In the genomic region with DNA sequence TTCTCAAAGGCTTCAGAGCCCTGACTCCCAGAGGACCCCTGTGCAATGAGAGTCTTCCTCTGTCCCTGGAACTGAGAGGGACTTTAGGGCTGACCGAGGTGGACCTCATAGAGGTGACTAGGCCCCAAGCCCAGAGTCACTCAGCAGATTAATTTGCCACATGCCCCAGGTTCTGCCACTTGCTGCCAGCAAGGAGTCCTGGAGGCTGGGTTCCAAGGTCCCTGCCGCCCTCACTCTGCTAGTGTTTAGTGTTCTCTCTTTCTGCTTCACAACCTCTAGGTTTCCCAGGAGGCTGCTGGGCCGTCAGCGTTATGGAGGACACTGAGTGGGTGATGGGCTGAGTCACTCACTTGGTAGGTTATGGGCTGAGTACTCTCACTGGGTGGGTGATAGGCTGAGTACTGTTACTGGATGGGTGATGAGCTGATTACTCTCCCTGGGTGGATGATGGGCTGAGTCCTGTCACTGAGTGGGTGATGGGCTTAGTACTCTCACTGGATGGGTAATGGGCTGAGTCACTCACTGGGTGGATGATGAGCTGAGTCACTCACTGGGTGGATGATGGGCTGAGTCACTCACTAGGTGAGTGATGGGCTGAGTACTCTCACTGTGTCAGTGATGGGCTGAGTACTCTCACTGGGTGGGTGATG, we compare ENCODE assay signal across 15 mouse cellular contexts.
A peak's percentile ranks its signal among the peaks of the same experiment; 100 is the strongest.
DNase-seq lines count a peak whose midpoint lies in the region; ATAC-seq lines count a peak whose summit lies in the region.
"Had no signal": no experiment of that assay in that cellular context is flagged by ENCODE, and none has a peak within 500 bp of the region (broad histone marks: within the 10 kb centered on the region; RNA-seq: fewer than 3 reads in every experiment).

No protein-coding gene starts in this region.

- no peak for DNase-seq in frontal cortex, postnatal 14 days (ENCODE audit: low spot score in 2 of 2)
- peak; percentile 45 to 47 for DNase-seq in right cerebral cortex, adult 2 months (ENCODE audit: low spot score in 2 of 2)
- no peak for DNase-seq in right cerebral cortex, postnatal 25 days
- peak; percentile 64 to 73 for DNase-seq in cerebellum, postnatal 10 days
- DNase-seq in lung, postnatal 10 days = no peak
- DNase-seq in thymus, postnatal 4 days = no peak
- DNase-seq: B cell, adult 2 months; gastrocnemius, postnatal 10 days; heart, adult 18-20 months; kidney, adult 11 months; lung, embryonic 14.5 days; thymus, postnatal 25 days had no signal

- ATAC-seq in frontal cortex, adult (ENCODE audit: low TSS enrichment) = peak; percentile 55; the same call in 1 of the 2 replicates
- ATAC-seq: hindbrain, embryonic 16.5 days; liver, embryonic 12.5 days had no signal

Comparison
In these comparisons a context has a peak if more than half of its experiments do, and no peak if none do; other contexts are left out.
1. DNase-seq: peak in right cerebral cortex, adult 2 months (2 of 2) and cerebellum, postnatal 10 days (2 of 2); none in frontal cortex, postnatal 14 days (0 of 2), right cerebral cortex, postnatal 25 days (single experiment), lung, postnatal 10 days (single experiment) and thymus, postnatal 4 days (single experiment).